Mouse (Mus musculus) liver, embryonic 14.5 days (tissue): ENCODE measurements around the gene Mblac1.

Experiments used
- CTCF ChIP-seq: IDR thresholded peaks from 2 replicates; pipeline ENCODE4 v1.5.1; 2016; ENCODE audit warnings: antibody characterized with exemption, low read depth, control low read depth
- EP300 ChIP-seq: IDR thresholded peaks from 2 replicates; pipeline ENCODE4 v1.6.1; 2016; ENCODE audit warnings: antibody characterized with exemption, low read depth

GRCm38 (mm10) chr5:138193771-138194727 is at the start of gene Mblac1:
- TF ChIP-seq CTCF (no peak), EP300 (peak; percentile 20; the same call in 1 of the 2 replicates)
